Mouse (Mus musculus): ENCODE results near the gene Kcnmb1. TPM values are rescaled to one million over a fixed set of nuclear protein-coding genes. Genes with fewer than 3 reads are reported as not detected.

The Kcnmb1 gene
- under 1 TPM; 0.60 TPM for polyA plus RNA-seq (2017; shearing (Covaris generic))

DNA sequence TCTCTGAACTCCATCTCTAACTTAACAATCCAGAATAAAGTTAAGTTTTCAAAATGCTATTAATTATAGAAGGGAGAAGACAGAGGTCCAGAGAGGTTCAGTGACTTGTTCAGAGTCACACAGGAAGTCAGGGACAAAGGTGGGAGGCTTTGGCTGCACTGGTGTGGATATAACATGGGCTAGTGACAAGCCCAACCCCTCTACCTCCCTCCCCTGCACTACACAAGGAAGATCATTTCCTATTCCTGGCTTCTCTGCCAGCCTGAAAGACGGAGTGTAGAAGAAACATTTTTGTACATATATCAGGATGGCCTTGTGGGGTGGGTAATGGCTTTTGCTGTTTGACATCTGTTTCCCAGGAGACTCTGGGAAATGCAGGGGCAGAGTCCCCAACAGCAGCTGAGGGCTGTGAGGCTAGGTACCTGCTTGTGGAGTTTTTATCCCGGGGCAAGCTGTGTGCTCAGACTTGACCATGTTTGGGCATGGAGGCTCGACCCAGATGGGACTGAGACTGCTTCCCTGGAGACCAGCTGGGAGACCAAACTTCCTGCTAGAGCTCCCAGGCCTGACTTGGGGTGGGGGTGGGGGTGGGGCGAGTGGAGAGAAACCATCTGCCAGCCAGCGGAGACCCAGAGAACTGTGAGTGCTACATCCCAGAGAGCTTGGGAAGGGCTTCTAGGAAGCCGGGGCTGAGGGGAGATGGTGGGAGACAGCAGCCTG, at the start of gene Kcnmb1:
Gene Kcnmb1 (plus strand): TSS at position 326 of the 720 bp plus-strand sequence.
- no peak for ATAC-seq

DNA sequence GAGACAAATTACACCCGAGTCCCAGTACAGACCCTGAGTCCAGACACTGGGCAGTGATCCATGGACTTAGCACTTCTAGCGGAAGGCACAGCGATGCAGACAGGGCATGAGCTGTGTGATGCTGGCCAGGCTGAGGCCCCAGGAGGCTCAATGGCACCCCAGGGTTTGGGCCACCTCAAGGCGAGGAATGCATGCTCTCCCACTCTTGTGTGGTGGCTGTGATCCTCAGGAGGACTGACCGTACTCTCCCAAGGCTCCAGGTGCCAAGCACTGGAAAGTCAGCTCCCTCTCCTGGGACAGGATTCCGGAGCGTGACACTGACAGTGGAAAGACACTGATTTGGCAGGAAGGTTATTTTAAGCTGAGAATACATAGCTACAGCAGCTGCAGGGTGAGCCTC, 49.8 kb upstream of the Kcnmb1 start:
- no peak for ATAC-seq

DNA sequence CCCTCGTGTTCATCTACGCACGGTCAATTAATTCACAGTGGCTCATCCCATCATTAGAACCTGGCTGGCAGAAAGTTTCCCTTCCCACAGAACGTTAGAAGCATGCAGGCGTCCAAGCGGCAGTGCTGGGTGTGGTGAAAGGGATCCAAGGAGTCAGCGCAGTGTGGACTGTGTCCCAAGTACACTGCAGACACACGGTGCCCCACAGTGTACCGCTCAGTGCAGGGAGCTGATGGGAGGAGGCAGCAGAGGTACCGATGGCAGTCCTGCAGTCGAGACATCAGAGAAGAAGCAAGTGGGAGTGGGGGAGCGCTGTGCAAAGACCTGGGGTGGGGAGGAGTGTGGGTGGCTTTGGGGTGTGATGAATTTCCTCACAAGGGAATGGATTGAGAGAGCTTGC, 48.6 kb upstream of the Kcnmb1 start:
- ATAC-seq = no peak

DNA sequence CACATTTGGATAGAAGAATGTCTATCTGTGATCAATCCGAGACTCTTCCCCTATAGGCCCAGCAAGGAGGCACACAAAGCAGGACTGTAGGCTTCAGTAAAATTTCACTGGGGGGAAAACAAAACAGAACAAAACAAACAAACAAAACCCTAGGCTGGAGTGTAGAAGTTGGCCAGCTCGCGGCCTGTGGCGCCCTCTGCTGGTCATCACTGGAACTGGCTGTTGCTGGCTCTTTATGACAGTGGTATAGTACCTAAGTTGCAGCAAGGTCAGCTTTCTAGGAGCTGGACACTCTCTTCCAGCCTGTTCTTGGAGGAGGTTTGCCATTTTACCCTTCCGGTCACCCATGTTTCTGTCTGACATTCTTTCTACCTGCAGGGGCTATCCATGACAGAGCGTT, 45.2 kb upstream of the Kcnmb1 start:
- ATAC-seq = peak; percentile 36

DNA sequence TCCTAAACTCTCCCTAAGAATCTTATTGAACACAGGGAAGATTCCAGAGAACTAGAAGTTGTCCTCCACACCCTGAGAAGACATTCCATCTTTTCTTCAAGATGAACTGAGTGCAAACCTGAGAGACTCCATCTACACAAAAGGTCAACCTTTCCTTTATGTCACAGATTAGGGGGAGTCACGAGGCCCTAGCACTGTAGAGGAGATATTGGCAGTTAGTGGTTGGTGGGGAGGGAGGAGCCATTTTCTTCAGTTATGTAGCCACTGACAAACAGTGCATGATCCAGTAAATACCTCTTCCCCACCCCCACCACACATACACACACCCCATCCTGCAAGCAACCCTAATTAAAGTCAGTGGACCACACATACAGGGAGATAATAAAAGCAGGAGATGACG, 44.4 kb upstream of the Kcnmb1 start:
- no peak for ATAC-seq

DNA sequence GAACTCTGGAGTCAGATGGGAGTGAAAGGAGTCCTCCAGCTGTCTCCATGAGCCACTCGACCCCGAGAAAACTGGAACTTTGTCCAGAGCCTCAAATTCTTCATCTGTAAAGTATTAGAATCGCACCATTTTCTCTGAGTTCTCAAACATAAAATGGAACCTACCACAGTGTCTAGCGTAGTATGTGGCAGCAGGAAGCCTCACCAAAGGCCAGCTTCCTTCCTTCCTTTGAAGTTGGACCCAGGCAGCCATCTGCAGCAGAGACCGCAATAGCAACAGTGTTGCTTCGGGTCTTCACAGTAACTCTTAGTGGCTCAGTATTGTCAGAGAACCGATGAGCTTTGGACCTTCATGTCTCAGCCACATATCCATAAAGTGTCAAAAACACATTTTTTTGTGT, 43.0 kb upstream of the Kcnmb1 start:
- peak; percentile 14 for ATAC-seq

DNA sequence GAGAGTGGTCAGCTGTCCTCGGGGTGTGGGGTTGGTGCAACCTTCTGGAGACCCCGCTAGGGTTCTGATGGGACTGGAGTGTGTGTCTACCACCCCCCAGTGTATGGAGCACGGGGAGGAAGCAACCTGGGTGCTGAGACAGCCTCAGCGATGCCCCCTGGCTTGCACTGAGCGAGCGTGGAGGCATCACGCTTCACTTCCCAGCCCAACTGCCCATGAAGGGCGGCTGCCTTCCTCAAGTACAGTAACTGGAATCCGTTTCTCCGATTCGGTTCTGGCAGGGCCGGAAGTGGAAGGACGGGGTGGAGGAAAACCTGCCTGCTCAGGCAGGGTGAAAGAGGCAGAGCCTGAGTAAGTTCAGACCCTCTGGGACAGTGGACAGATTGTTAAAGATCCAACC, 41.4 kb upstream of the Kcnmb1 start:
- ATAC-seq = no peak

DNA sequence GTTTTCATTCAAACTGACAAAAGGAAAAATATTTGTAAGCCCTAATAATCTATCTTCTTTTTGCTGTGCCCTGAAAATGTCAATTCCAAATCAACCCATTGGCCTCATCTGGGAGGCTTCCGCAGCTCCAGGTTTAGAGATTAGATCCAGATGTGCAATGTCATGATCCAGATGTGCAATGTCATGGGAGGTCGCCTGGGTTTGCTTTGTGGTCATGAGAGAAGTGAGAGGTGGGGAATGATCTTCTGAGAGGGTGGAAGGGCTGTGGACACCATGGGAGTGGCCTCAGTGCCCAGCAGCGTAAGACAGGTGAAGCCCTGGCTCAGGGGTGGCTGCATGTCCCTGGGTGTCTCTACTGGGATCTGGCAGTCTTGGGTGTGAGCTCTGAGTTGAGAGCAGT, 39.8 kb upstream of the Kcnmb1 start:
- no peak for ATAC-seq

DNA sequence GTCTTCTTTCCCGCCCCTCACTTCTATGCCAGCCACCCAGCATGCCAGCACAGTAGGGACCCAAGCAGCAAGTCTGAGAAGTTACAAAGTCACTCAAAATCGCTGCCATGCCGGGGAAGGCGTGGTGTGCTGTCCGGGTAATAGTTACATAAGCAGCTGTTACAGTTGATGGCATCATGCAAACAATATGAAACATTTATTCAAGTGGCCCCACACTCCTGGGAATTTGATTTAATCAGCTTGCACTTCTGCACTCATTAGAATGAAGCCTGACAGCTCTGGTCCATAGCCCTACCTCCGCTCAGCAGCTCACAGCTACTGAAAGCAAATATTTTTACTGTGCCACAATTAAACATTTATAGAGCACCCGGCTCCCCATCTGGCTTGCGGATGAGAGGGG, 37.0 kb upstream of the Kcnmb1 start:
- ATAC-seq = no peak

DNA sequence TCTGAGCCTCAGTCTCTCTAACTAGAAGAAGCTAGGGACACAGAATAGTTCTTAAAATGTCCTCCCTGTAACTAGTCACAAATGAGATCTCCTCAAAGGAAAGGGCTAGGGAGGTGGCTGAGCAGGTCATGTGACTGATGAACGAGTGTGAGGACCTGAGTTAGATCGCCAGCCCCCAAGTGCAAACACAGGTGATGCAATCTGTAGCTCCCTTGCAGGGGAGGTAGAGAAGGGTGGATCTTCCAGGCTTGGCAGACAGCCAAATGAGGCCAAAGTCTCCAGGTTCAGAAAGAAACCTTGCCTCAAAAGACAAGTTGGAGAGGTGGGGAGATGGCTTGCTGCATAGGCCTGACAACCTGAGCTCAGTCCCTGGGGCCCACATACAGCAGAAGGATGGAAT, 36.3 kb upstream of the Kcnmb1 start:
- no peak for ATAC-seq

DNA sequence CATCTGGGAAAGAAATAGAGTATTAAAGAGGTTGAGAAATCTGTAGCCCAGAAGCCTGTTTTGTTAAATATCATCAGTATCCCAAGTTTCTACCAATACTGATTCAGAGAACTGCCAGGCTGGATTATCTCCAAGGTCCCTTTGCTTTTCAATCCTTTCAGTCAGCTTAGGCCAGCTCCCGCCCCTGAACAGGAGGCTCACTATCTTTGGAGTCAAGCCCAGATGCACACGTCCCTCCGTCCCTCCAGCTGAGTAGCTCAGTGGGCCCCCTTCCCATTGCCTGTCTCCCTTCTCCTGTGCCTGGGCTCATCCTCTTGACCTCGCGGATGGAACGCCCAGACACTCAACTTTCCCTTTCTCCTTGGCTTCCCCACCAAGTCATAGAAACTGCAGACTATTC, 35.5 kb upstream of the Kcnmb1 start:
- no peak for ATAC-seq

DNA sequence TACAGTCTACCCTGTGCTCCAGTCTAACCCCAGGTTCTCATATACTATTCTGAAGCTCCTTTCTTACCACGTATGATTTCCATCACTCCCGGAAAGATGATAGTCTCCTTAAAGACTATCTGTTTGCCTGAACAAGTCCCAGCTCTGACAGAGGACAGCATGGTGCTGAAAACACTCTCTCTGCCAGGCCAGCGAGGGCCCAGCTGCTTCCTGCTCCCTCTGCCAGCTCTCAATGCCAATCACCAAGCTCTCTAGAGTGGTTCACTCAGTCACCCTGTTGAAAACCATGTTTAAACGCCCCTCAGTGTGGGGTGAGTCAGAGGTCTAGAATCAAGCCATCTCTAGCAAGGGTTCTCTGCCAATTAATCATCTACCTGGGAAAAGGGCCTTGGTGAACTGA, 35.0 kb upstream of the Kcnmb1 start:
- no peak for ATAC-seq

DNA sequence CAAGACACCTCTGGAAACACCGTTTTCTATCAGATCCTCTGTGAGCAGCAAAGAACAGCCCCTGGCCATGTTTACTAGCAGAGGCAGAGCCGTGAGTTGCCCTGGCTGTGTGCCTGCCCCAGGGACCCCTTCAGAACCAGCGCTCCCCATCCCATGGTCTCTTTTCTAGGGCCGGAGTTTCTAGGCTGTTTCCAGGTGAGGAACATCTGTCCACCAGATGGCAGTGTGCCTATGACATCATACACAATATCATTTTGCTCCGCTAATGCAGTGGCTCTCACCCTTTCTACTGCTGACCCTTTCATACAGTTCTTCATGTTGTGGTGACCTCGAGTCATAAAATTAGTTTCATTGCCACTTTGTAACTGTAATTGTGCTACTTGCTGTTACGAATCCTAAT, 34.2 kb upstream of the Kcnmb1 start:
- no peak for ATAC-seq

DNA sequence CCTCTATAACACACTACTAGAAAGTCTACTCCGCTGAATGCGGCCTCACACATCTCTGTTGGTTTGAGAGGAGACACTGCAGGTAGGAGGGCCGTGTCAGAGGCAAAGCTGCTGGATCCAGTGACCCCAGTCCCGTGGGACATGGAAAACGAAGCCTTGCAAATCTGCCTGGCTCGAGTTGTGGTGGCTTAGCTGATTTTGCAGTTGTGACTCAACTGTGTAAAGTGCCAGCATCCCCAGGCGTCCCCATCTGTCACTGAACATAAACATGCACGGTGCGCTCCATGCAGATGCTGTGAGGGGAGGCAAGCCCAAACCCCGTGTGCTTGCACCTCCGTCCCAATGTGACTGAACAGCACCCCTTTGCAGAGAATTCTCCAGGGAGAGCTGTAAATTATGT, 33.4 kb upstream of the Kcnmb1 start:
- no peak for ATAC-seq

DNA sequence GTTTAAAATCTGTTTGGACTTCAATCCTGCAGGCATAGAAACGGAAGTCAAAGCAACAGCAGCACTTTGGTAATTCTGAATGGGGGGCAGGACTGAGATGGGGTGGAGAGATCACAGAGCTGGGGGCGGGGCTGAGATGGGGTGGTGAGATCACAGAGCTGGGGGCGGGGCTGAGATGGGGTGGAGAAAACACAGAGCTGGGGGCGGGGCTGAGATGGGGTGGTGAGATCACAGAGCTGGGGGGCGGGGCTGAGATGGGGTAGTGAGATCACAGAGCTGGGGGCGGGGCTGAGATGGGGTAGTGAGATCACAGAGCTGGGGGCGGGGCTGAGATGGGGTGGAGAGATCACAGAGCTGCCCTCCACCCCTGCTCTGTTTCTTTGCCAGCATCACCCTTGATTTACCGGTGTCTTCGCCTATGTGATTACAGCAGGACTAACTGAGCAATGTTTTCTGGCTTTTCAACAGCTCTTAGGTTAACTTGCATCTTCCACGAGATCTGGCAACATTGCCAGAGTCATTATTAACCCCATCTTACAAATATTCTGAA, 30.9 kb upstream of the Kcnmb1 start:
- ATAC-seq = peak; percentile 63

DNA sequence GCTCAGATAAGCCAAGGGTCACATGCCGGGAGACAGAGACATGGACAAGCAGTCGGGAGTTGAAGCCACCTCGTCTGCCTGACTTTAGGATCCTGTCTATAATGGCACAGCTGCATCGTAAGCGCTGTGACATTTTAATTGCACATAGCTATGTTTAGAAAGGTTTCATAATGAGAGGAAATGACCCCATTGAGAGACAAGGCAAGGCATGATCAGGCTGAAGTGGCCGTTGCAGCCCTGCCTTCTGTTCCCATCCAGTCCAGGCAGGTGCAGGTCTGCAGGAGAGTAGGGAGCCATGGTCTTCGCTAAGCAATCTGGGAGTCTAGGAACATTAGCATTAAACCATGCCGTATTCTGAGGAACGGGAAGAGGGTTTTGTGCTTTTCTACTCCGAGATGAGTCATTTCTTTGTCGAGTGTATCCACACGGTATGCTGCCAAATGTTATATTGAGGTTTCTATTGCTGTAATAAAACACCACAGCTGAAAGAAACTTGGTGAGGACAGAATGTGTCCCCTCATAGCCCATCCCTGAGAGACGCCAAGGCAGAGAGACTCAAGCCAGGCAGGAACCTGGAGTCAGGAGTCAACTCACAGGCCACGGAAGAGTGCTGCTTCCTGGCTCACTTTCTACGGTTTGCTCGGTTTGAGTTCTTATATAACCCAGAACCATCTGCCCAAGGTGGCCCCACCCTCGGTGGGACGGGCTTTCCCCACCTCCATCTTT, 30.3 kb upstream of the Kcnmb1 start:
- peak; percentile 67 for ATAC-seq

DNA sequence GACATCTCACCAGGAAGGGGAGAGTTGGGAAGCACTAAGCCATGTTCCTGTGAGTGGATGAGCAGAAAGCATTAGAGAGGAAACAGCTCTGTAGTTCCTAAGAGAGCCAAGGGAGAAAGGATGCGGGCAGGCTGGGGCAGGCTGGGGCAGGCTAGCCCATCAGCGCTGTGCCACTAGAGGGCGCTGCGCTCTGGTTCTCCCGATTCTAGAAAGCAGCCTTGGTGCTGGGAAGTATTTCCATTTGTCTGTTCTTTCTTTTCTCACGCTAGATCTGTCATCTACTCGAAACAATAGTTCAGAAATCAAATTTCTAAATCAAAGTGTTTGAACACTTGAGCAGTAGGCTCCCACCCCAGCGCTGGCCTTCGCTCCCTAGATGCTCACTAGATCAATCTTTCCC, 28.5 kb upstream of the Kcnmb1 start:
- ATAC-seq = no peak

DNA sequence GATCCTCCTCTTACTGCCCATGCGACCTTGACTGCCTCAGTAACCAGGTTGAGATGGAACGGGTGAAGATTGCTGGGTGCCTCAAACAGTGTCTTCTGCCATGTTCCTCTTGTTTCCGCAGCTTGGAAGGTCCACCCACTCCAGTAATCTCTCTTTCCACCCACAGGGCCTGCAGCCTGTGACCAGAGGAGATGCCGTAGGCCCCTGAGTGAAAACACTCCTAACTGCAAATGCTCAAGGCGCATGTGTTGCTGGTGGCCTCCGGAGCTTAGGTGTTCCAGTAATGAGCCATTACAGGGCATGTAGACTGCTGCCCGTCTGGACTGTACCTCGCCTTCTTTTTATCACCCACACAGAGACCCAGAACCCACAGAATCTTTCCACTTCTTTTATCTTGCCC, 25.2 kb upstream of the Kcnmb1 start:
- ATAC-seq = no peak

DNA sequence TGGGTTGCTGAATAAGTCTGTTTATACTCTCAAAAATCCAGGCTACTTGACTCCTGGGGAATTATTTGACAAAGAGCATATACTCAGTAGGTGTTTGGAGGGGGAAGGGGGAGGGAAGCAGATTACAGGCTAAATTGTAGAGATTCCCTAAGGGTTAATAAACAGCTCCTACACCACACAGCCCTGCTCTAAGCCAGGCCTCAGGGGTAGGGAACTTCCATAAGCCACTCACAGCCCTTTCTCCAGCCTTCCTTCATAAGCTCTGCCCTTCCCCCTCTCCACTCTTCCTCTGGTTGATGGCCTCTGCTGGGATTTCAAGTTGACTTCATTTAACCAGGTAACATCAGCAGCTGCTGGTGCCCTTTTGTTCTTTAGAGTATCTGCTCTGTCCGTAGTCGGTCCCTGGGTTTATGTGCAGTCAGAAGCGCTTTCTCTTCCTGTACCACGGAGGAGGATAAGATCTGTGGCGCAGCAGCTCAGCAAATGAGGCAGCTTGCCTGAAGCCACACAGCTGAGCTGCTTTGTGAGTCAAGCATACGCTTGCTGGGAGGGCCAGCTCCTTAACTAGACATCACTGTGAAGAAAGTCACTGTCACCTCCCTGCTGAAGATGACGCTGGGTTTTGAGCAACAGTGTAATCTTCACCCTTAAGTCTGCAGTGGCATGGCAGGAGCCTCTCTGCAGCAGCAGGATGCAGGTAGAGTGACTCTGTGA, 24.1 kb upstream of the Kcnmb1 start:
- ATAC-seq = peak; percentile 75

DNA sequence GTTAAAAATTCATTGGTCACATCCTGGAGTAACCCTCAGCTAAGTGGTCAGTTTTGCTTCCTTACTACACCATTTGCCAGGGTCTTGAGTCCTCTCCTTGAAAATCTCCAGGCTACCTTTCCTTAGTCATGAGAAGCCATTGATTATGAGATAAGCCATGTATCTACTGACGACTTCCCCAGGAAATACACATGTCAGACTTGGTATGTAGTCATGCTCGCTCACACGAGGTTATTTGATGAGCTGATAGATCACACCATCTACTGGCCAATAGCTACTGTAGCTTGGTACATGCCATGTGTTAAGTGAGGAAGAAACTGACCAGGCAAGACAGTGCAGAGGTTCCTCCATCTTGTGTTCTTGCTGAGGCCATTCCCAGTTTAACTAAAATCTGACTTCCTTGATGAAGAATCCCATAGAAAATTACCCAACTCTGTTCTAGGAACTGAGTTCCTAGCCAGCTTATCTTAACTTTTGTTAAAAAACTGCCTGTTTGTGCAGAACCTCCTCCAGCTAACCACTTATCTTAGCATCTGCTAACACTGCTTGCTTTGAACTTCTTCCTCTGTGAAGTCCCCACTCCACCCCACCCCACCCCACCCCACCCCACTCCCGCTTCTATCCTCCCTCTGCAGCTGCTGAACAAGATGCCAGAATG, 23.2 kb upstream of the Kcnmb1 start:
- ATAC-seq = peak; percentile 58

DNA sequence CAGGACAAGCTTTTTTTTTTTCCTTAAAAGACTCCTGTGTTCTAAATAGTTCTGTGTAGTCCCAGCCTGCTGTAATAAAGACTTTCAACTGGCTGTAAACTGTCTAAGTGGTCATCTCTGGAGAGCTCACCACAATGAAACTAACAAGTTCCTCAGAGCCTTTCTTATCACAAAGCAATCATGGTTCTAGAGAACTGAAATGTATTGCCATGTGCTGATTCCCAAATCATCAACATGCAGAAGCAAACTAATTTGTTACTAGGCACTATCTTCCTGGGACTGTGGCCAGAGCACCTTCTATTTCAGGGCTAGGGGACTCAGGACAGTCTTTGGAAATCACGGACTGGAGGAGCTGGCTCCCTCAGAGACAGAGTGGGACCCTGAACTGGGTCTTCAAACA, 19.2 kb upstream of the Kcnmb1 start:
- ATAC-seq = no peak

DNA sequence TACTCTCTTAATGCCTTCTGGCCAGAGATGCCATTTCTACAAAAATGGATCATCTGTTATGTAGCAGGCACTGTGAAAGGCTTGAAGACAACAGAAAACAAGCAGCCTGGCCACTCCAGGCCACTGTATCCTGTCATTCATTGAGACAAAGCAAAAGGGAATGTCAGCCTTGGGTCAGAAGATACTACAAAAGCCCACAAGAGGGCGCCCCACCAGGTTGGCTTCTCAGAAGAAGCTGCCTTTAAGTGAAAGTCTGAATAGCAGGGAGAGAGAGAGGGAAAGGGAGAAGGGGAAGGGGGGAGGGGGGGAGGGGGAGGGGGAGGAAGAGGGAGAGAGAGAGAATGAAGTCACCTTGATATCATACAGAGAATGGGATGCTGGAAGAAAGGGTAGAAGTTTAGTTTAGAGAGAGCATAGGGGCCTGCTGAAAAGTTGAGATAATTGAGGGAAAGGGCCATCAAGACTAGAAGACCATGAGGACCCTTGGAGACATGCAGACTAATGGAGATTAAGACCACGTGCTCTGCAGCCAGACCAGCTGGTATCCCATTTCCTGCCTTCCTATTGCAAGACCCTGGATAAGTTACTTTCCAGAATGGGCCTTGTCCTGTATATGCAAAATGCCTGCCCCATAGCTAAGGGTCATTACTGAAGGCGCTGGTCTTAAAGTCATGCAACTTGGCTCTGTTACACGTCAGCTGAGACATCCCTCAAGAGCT, 18.6 kb upstream of the Kcnmb1 start:
- ATAC-seq = no peak
